Mouse (Mus musculus) cerebellum, adult 2 months (tissue): ENCODE results near the gene Rims3. TPM values are rescaled to one million over a fixed set of nuclear protein-coding genes. Genes with fewer than 3 reads are reported as not detected.

ENCODE experiments used
- DNase-seq, 2 experiments: peaks; one replicate each; pipeline ENCODE4 v3.0.0; 2021
- H3K27ac ChIP-seq: fragments of 200-500 bp; 2 replicates; pipeline ENCODE4 v1.5.1; 2012; ENCODE audit warnings: low read length, control low read depth, inconsistent platforms; ENCODE audit not compliant: insufficient read depth
- H3K27me3 ChIP-seq: fragments of 200-500 bp; 2 replicates; pipeline ENCODE4 v1.6.1; 2012; ENCODE audit warnings: inconsistent platforms, mild to moderate bottlenecking, low read length, moderate library complexity; ENCODE audit not compliant: control insufficient read depth, insufficient read depth
- H3K4me1 ChIP-seq: fragments of 200-500 bp; 2 replicates; pipeline ENCODE4 v1.6.1; 2011; ENCODE audit warnings: low read length; ENCODE audit not compliant: control insufficient read depth, insufficient read depth
- H3K4me3 ChIP-seq: fragments of 200-500 bp; replicated peaks from 2 replicates; pipeline ENCODE3; 2011; ENCODE audit warnings: mild to moderate bottlenecking, low read depth, low read length, control low read depth; ENCODE audit not compliant: insufficient read depth
- CTCF ChIP-seq: fragments of 200-500 bp; IDR thresholded peaks from 2 replicates; pipeline ENCODE4 v1.5.1; 2011; ENCODE audit warnings: low read depth, mild to moderate bottlenecking, control low read depth, low read length, moderate library complexity, borderline replicate concordance; ENCODE audit not compliant: insufficient read depth
- POLR2A ChIP-seq: fragments of 200-500 bp; IDR thresholded peaks from 2 replicates; pipeline ENCODE4 v1.6.1; 2011; ENCODE audit warnings: low read length, control low read depth, borderline replicate concordance; ENCODE audit not compliant: insufficient read depth
- WGBS: fragments of 180-500 bp; shearing (Covaris S2); methylation state at CpG from one replicate; pipeline ENCODE4 v1.1.7; 2018; 5-methylcytosine and 5-hydroxymethylcytosine counted together
- polyA plus RNA-seq: library from polyadenylated mRNA; depleted of rRNA; stranded (reverse); fragments of >200 nt; gene quantifications from 2 replicates; pipeline ENCODE4 v1.2.3, GENCODE M21; 2012

The Rims3 gene
- polyA plus RNA-seq, 1 experiment, result 104 TPM

- 11% methylated on average over 4 of the region's 4 CpGs for WGBS
- Histone ChIP-seq H3K27ac (peak overlapping the region; percentile 34; the same call in 1 of the 2 replicates), H3K27me3 (no peaks in the 10 kb centered on the region), H3K4me1 (peaks cover 7% of the 10 kb centered on the region; the same call in 1 of the 2 replicates), H3K4me3 (no peak overlapping the region)
- peak; percentile 35 to 59 for DNase-seq
- TF ChIP-seq CTCF, result no peak
- no peak for TF ChIP-seq POLR2A
These were observed 49.9 kb downstream of the Rims3 start for GRCm38 (mm10) chr4:120904533-120904932.

DNA sequence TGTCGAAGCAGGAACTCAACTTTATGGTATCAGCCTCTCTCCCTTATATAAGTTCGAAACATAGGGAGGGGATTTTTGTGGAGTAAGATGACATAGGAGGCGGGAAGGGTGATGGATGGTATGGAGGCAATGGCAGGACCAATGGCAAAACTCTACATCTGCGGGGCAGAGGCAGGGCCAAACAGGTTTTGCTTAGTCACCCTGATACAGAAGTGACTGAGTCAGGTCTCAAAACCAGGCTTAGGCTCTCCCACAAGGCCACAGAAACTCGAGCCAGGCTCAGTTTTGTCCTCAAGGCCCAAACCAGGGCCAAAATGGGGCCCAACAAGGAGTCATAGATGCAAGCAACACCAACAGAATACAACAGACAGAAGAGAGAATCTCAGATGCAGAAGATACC, 51.0 kb downstream of the Rims3 start:
- Histone ChIP-seq H3K27ac (no peak overlapping the region), H3K4me3 (no peak overlapping the region), H3K4me1 (peaks cover 8% of the 10 kb centered on the region; the same call in 1 of the 2 replicates), H3K27me3 (no peaks in the 10 kb centered on the region)
- no peak for DNase-seq
- WGBS, result 82% methylated on average over 5 of the region's 5 CpGs
- TF ChIP-seq POLR2A (no peak), CTCF (no peak)

- H3K4me3 ChIP-seq, result peak overlapping the region; percentile 32
- peak; percentile 93 for TF ChIP-seq CTCF
- TF ChIP-seq POLR2A, result no peak
- H3K27me3 ChIP-seq, result no peaks in the 10 kb centered on the region
- peak; percentile 75 to 80 for DNase-seq
- H3K4me1 ChIP-seq, result peaks cover 6% of the 10 kb centered on the region; the same call in 1 of the 2 replicates
- peak overlapping the region; percentile 60; the same call in 1 of the 2 replicates for H3K27ac ChIP-seq
- 9% methylated on average over 15 of the region's 15 CpGs for WGBS
These were observed 55.0 kb downstream of the Rims3 start for GRCm38 (mm10) chr4:120909558-120910150.

DNA sequence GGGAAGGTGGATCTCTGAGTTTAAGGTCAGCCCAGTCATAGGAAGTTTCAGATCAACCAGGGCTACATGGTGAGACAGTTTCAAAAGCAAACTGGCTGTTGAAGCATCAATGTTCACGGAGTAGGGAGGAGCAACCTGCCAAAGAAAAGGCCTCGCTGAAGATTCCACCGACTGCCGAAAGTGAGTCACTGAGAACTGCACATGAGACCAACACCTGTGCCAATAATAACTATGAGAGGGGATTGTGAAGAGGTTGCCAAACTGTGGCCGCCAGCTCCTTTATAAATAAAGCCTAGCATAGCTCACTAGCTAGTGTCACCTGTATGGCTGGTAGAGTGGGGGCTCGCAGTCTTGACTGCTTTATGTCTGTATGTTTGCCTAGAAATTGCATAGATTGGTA, 56.5 kb downstream of the Rims3 start:
- Histone ChIP-seq H3K27me3 (no peaks in the 10 kb centered on the region), H3K27ac (no peak overlapping the region), H3K4me3 (no peak overlapping the region), H3K4me1 (0 out of 2 replicates have a peak, but pooled peaks cover 3% of the 10 kb centered on the region)
- peak in 1 of 2 experiments; percentile 54 for DNase-seq
- TF ChIP-seq CTCF (no peak), POLR2A (no peak)
- 63% methylated on average over 6 of the region's 6 CpGs for WGBS

DNA sequence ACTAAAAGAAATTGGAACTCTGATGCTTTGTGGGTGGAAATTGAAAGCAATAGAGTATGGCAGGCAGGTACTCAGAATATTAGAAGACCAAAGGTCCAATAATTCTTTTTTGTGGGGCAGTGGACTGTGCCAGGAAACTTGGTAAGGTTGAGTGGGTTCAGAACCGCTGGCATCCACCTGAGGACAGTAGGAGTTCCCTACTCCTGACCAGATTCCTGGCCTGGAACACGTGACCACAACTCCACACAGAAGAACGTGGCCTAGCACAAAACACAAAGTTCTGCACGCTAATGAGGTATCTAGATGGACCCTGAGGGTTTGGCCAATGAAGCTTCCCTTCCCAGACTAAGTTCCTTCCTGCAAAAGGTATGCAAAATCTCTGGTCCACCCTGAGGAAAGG, 58.2 kb downstream of the Rims3 start:
- H3K27ac ChIP-seq, result no peak overlapping the region
- TF ChIP-seq POLR2A (no peak), CTCF (no peak)
- no peak for DNase-seq
- 64% methylated on average over 4 of the region's 4 CpGs for WGBS
- no peak overlapping the region for H3K4me3 ChIP-seq
- no peaks in the 10 kb centered on the region for H3K27me3 ChIP-seq
- 0 out of 2 replicates have a peak, but pooled peaks cover 3% of the 10 kb centered on the region for H3K4me1 ChIP-seq

DNA sequence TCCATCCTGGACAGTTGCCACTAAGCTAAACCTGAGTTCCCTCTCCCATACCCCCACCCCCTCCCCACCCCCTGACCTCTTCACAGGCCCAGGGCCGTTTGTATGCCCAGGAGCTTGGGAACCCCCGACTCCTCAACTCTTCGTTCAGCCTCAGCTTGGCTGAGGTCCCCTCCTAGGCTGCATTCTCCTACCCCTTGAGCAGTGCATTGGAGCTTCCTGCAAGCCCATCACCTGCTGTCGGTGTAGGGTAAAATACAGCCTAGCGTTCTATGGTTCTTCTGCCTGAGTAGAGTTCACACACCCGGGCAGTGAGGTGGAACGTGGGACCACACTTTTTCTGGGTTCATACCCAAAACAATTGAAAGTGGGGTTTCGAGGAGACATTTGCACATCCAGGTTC, 58.8 kb downstream of the Rims3 start:
- 0 out of 2 replicates have a peak, but pooled peaks cover 3% of the 10 kb centered on the region for H3K4me1 ChIP-seq
- H3K27me3 ChIP-seq, result no peaks in the 10 kb centered on the region
- no peak overlapping the region for H3K27ac ChIP-seq
- no peak for DNase-seq
- no peak for TF ChIP-seq POLR2A
- no peak for TF ChIP-seq CTCF
- 71% methylated on average over 8 of the region's 8 CpGs for WGBS
- H3K4me3 ChIP-seq, result no peak overlapping the region

- TF ChIP-seq POLR2A (no peak), CTCF (no peak)
- Histone ChIP-seq H3K27ac (no peak overlapping the region), H3K27me3 (no peaks in the 10 kb centered on the region), H3K4me3 (no peak overlapping the region), H3K4me1 (0 out of 2 replicates have a peak, but pooled peaks cover 3% of the 10 kb centered on the region)
- no peak for DNase-seq
- WGBS, result 86% methylated on average over 1 of the region's 1 CpGs
These were observed 59.2 kb downstream of the Rims3 start for GRCm38 (mm10) chr4:120913861-120914260.

DNA sequence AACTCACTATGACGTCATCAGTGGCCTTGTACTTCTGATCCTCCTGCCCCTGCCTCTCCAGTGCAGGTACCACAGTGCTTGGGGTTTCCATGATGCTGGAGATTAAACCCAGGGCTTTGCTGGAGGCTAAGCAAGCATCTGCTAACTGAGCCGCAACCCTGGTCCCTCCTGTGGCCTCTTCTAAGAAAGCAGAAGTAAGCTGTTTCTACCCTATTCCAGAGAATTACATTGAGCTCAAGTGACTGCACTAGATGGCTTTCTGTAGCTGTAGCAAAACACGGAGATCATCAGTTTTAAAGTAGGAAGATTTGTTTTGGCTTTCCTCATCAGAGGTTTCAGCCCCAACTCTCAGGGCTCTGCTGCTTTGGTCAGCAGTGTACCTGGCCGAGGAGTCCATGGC, 59.9 kb downstream of the Rims3 start:
- no peak for DNase-seq
- no peak overlapping the region for H3K4me3 ChIP-seq
- H3K27ac ChIP-seq, result no peak overlapping the region
- H3K27me3 ChIP-seq, result no peaks in the 10 kb centered on the region
- TF ChIP-seq POLR2A (no peak), CTCF (no peak)
- 0 out of 2 replicates have a peak, but pooled peaks cover 2% of the 10 kb centered on the region for H3K4me1 ChIP-seq
- 78% methylated on average over 4 of the region's 4 CpGs for WGBS
